Mouse (Mus musculus): ENCODE measurements around the gene Eloa.

GRCm38 (mm10) chr4:136053247-136053596, 31.7 kb upstream of the Eloa start, which contains the start of gene Rpl11:
- TF ChIP-seq POLR2A (IDR thresholded peaks at IDR 0.05; ENCODE audit: borderline replicate concordance, extremely low read depth, insufficient read depth, insufficient read length, poor library complexity, severe bottlenecking) (peak; percentile 74; the same call in 1 of the 2 replicates), CTCF (IDR thresholded peaks at IDR 0.05; ENCODE audit: borderline replicate concordance, extremely low read depth, insufficient read depth, insufficient read length) (peak; percentile 92)

Data from brain, embryonic 14.5 days (tissue).